Mouse (Mus musculus) MEL (cell line): ENCODE results near the gene Gstp2. TPM values are rescaled to one million over a fixed set of nuclear protein-coding genes. Genes with fewer than 3 reads are reported as not detected.

ENCODE experiments used
- DNase-seq: peaks from one replicate; pipeline ENCODE4 v3.0.0; 2011; ENCODE audit warnings: low read depth, low spot score
- H3K27ac ChIP-seq: 2 replicates; pipeline ENCODE4 v1.5.1; 2012; ENCODE audit warnings: low read depth, mild to moderate bottlenecking, control low read depth, low read length, moderate library complexity; ENCODE audit not compliant: control insufficient read depth
- H3K27me3 ChIP-seq, 2 experiments: fragments of 150-350 bp in 1 of 2; sonication (generic) in 1 of 2; 2 replicates each; pipeline ENCODE4 v1.6.1; 2012; ENCODE audit warnings: low read length in 2 of 2, mild to moderate bottlenecking in 2 of 2, improper control_type of control experiment in 1 of 2, moderate library complexity in 1 of 2; ENCODE audit not compliant: insufficient read depth in 2 of 2, control insufficient read depth in 1 of 2
- H3K36me3 ChIP-seq, 2 experiments: 2 replicates each; pipeline ENCODE4 v1.6.1; 2012 to 2014; ENCODE audit warnings: low read length in 2 of 2, improper control_type of control experiment in 1 of 2, inconsistent platforms in 1 of 2, mild to moderate bottlenecking in 1 of 2; ENCODE audit not compliant: insufficient read depth in 2 of 2, control insufficient read depth in 1 of 2
- H3K4me1 ChIP-seq, 2 experiments: fragments of 150-350 bp in 1 of 2; sonication (generic) in 1 of 2; 2 replicates each; pipeline ENCODE4 v1.6.1; 2012; ENCODE audit warnings: low read length in 2 of 2, improper control_type of control experiment in 1 of 2, mild to moderate bottlenecking in 1 of 2; ENCODE audit not compliant: insufficient read depth in 2 of 2, control insufficient read depth in 1 of 2
- H3K4me3 ChIP-seq, 2 experiments: fragments of 150-350 bp in 1 of 2; sonication (generic) in 1 of 2; 2 replicates each; pipeline ENCODE4 v1.5.1; 2012; ENCODE audit warnings: low read depth in 2 of 2, low read length in 2 of 2, mild to moderate bottlenecking in 2 of 2, moderate library complexity in 2 of 2, control low read depth in 1 of 2, improper control_type of control experiment in 1 of 2; ENCODE audit not compliant: control insufficient read depth in 1 of 2, insufficient read depth in 1 of 2
- H3K79me2 ChIP-seq: 2 replicates; pipeline ENCODE4 v1.6.1; 2012; ENCODE audit warnings: mild to moderate bottlenecking, low read length, moderate library complexity; ENCODE audit not compliant: control insufficient read depth, poor library complexity, insufficient read depth
- H3K9ac ChIP-seq: 2 replicates; pipeline ENCODE4 v1.6.1; 2012; ENCODE audit warnings: low read depth, mild to moderate bottlenecking, control low read depth, low read length, moderate library complexity; ENCODE audit not compliant: control insufficient read depth, poor library complexity, severe bottlenecking
- H3K9me3 ChIP-seq: fragments of 150-350 bp; sonication (generic); replicated peaks from 2 replicates; pipeline ENCODE4 v1.6.1; 2012; ENCODE audit warnings: mild to moderate bottlenecking, low read length, improper control_type of control experiment, moderate library complexity; ENCODE audit not compliant: insufficient read depth
- BHLHE40 ChIP-seq: IDR thresholded peaks from 2 replicates; pipeline ENCODE4 v1.6.1; 2012; ENCODE audit warnings: low read depth, mild to moderate bottlenecking, inconsistent platforms, low read length, improper control_type of control experiment, borderline replicate concordance
- CHD1 ChIP-seq: IDR thresholded peaks from 2 replicates; pipeline ENCODE4 v1.6.1; 2012; ENCODE audit warnings: low read depth, mild to moderate bottlenecking, inconsistent platforms, low read length, improper control_type of control experiment
- CTCF ChIP-seq, 3 experiments: IDR thresholded peaks in 2 of 3; conservative IDR thresholded peaks in 1 of 3; 2 replicates each; pipeline ENCODE4 v1.5.1; 2011 to 2012; ENCODE audit warnings: low read length in 3 of 3, low read depth in 2 of 3, mild to moderate bottlenecking in 2 of 3, improper control_type of control experiment in 1 of 3, inconsistent platforms in 1 of 3, mixed read lengths in 1 of 3, moderate library complexity in 1 of 3; ENCODE audit not compliant: control insufficient read depth in 1 of 3, insufficient read depth in 1 of 3, poor library complexity in 1 of 3, severe bottlenecking in 1 of 3
- E2F4 ChIP-seq: IDR thresholded peaks from 2 replicates; pipeline ENCODE4 v1.6.1; 2011; ENCODE audit warnings: low read depth, low read length, improper control_type of control experiment, borderline replicate concordance
- ELF1 ChIP-seq: IDR thresholded peaks from 2 replicates; pipeline ENCODE4 v1.6.1; 2014; ENCODE audit warnings: low read depth, mild to moderate bottlenecking, inconsistent platforms, low read length, improper control_type of control experiment, moderate library complexity
- GABPA ChIP-seq: IDR thresholded peaks from 2 replicates; pipeline ENCODE4 v1.6.1; 2012; ENCODE audit warnings: low read depth, mild to moderate bottlenecking, inconsistent platforms, low read length, improper control_type of control experiment, moderate library complexity
- HCFC1 ChIP-seq: IDR thresholded peaks from 2 replicates; pipeline ENCODE4 v1.6.1; 2012; ENCODE audit warnings: low read depth, mild to moderate bottlenecking, inconsistent platforms, low read length, improper control_type of control experiment, moderate library complexity
- JUND ChIP-seq: IDR thresholded peaks from 2 replicates; pipeline ENCODE4 v1.6.1; 2011; ENCODE audit warnings: low read depth, mild to moderate bottlenecking, improper control_type of control experiment, low read length
- KAT2A ChIP-seq: conservative IDR thresholded peaks from 2 replicates; pipeline ENCODE4 v1.6.1; 2012; ENCODE audit warnings: low read depth, low read length, improper control_type of control experiment, inconsistent platforms
- MAFK ChIP-seq: IDR thresholded peaks from 2 replicates; pipeline ENCODE4 v1.6.1; 2011; ENCODE audit warnings: low read depth, mild to moderate bottlenecking, low read length, improper control_type of control experiment, borderline replicate concordance
- MAX ChIP-seq: IDR thresholded peaks from 2 replicates; pipeline ENCODE4 v1.6.1; 2011; ENCODE audit warnings: low read length, improper control_type of control experiment
- MAZ ChIP-seq: IDR thresholded peaks from 2 replicates; pipeline ENCODE4 v1.6.1; 2012; ENCODE audit warnings: low read depth, mild to moderate bottlenecking, inconsistent platforms, low read length, improper control_type of control experiment
- MEF2A ChIP-seq: IDR thresholded peaks from 2 replicates; pipeline ENCODE4 v1.6.1; 2014; ENCODE audit warnings: low read depth, mild to moderate bottlenecking, inconsistent platforms, low read length, improper control_type of control experiment; ENCODE audit not compliant: poor library complexity, insufficient replicate concordance, severe bottlenecking; ENCODE audit errors: extremely low read depth
- MXI1 ChIP-seq: IDR thresholded peaks from 2 replicates; pipeline ENCODE4 v1.6.1; 2011; ENCODE audit warnings: mild to moderate bottlenecking, low read depth, low read length, improper control_type of control experiment
- MYB ChIP-seq: IDR thresholded peaks from 2 replicates; pipeline ENCODE4 v1.6.1; 2011; ENCODE audit warnings: mild to moderate bottlenecking, low read depth, low read length, improper control_type of control experiment
- MYC ChIP-seq: IDR thresholded peaks from 2 replicates; pipeline ENCODE4 v1.6.1; 2011; ENCODE audit warnings: low read depth, mild to moderate bottlenecking, low read length, improper control_type of control experiment, moderate library complexity
- NELFE ChIP-seq: IDR thresholded peaks from 2 replicates; pipeline ENCODE4 v1.6.1; 2011; ENCODE audit warnings: low read depth, low read length, improper control_type of control experiment
- POLR2A ChIP-seq, 2 experiments: IDR thresholded peaks; 2 replicates each; pipeline ENCODE4 v1.6.1; 2011 to 2012; ENCODE audit warnings: low read length in 2 of 2, mild to moderate bottlenecking in 2 of 2, control low read depth in 1 of 2, improper control_type of control experiment in 1 of 2, low read depth in 1 of 2, moderate library complexity in 1 of 2; ENCODE audit not compliant: control insufficient read depth in 1 of 2, insufficient read depth in 1 of 2, poor library complexity in 1 of 2
- RAD21 ChIP-seq: IDR thresholded peaks from 2 replicates; pipeline ENCODE4 v1.6.1; 2011; ENCODE audit warnings: mild to moderate bottlenecking, low read depth, low read length, improper control_type of control experiment
- RCOR1 ChIP-seq: IDR thresholded peaks from 2 replicates; pipeline ENCODE4 v1.6.1; 2012; ENCODE audit warnings: low read depth, mild to moderate bottlenecking, inconsistent platforms, low read length, improper control_type of control experiment
- SIN3A ChIP-seq: IDR thresholded peaks from 2 replicates; pipeline ENCODE4 v1.6.1; 2012; ENCODE audit warnings: low read length, improper control_type of control experiment, inconsistent platforms
- SMC3 ChIP-seq: IDR thresholded peaks from 2 replicates; pipeline ENCODE4 v1.6.1; 2011; ENCODE audit warnings: low read depth, low read length, improper control_type of control experiment
- TBP ChIP-seq: IDR thresholded peaks from 2 replicates; pipeline ENCODE4 v1.8.0; 2011; ENCODE audit warnings: low read depth, low read length, improper control_type of control experiment
- USF1 ChIP-seq: IDR thresholded peaks from 2 replicates; pipeline ENCODE4 v1.6.1; 2014; ENCODE audit warnings: low read depth, mild to moderate bottlenecking, inconsistent platforms, low read length, improper control_type of control experiment, moderate library complexity
- USF2 ChIP-seq, 2 experiments: IDR thresholded peaks; 2 replicates each; pipeline ENCODE4 v1.6.1; 2011 to 2012; ENCODE audit warnings: improper control_type of control experiment in 2 of 2, low read length in 2 of 2, borderline replicate concordance in 1 of 2, inconsistent platforms in 1 of 2, low read depth in 1 of 2, mild to moderate bottlenecking in 1 of 2; ENCODE audit not compliant: insufficient read depth in 1 of 2
- ZC3H11A ChIP-seq: IDR thresholded peaks from 2 replicates; pipeline ENCODE4 v1.6.1; 2012; ENCODE audit warnings: low read depth, mild to moderate bottlenecking, inconsistent platforms, low read length, improper control_type of control experiment
- ZNF384 ChIP-seq: IDR thresholded peaks from 2 replicates; pipeline ENCODE4 v1.6.1; 2012; ENCODE audit warnings: low read depth, mild to moderate bottlenecking, inconsistent platforms, low read length, improper control_type of control experiment
- polyA plus RNA-seq, 2 experiments: library from polyadenylated mRNA; stranded (reverse) in 1 of 2; unstranded in 1 of 2; fragments of >175 nt in 1 of 2; fragments of >200 nt in 1 of 2; gene quantifications; 2 replicates each; pipeline versions ENCODE4 v1.2.1 to v1.2.4; 2012; ENCODE audit warnings: low replicate concordance in 2 of 2, low read depth in 1 of 2; ENCODE audit not compliant: insufficient read length in 2 of 2, insufficient read depth in 1 of 2, missing spikeins in 1 of 2
- total RNA-seq: library from RNA; depleted of rRNA; stranded (reverse); fragments of 300-350 nt; gene quantifications from 2 replicates; pipeline ENCODE4 v1.2.3, GENCODE M21; 2012

Gstp2 gene
- total and polyA plus RNA-seq, 3 experiments, result 0.65 to 7.4 TPM; not detected in 1

DNA sequence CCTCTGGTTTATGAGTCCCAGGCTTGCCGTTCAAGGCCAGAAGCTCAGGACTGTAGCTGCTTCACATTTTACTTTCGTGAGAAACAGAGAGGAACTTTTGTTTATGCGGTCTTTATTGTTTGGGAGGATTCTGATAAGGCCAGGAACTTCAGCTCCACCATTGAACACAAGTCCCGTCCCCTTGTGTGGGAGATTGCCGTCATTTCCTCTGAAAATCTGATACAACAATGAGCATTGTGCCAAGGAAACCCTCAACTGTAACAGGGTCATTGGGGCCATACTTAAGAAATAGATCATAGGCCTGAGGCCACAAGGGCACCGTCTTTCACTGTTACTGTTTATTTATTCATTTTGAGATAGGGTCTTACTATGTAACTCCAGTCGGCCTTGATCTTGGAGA lies 22.6 kb downstream of the Gstp2 start:
- H3K4me1 ChIP-seq, result peaks cover 0 to 3% of the 10 kb centered on the region in 2 experiments; a peak in 2 of 4 replicates
- no peaks in the 10 kb centered on the region for H3K36me3 ChIP-seq
- no peaks in the 10 kb centered on the region for H3K79me2 ChIP-seq
- no peaks in the 10 kb centered on the region for H3K27me3 ChIP-seq
- TF ChIP-seq MAZ (no peak), MYB (no peak), POLR2A (IDR thresholded peaks at IDR 0.05; ENCODE audit: control insufficient read depth in 1 of 2, insufficient read depth in 1 of 2, low read depth in 1 of 2, low read length in 2 of 2, poor library complexity in 1 of 2) (no peak), ELF1 (no peak), E2F4 (no peak), CTCF (IDR thresholded peaks at IDR 0.05 in 2 of 3, conservative IDR thresholded peaks at IDR 0.05 in 1 of 3; ENCODE audit: control insufficient read depth in 1 of 3, insufficient read depth in 1 of 3, low read depth in 2 of 3, low read length in 3 of 3, poor library complexity in 1 of 3, severe bottlenecking in 1 of 3) (no peak), MEF2A (no peak), GABPA (no peak), KAT2A (no peak), MYC (no peak), RCOR1 (no peak), MXI1 (no peak), SIN3A (no peak), ZNF384 (no peak)
- H3K9ac ChIP-seq, result no peak overlapping the region
- no peaks in the 10 kb centered on the region for H3K9me3 ChIP-seq
- DNase-seq, result no peak
- no peak overlapping the region for H3K4me3 ChIP-seq
- no peak overlapping the region for H3K27ac ChIP-seq

DNA sequence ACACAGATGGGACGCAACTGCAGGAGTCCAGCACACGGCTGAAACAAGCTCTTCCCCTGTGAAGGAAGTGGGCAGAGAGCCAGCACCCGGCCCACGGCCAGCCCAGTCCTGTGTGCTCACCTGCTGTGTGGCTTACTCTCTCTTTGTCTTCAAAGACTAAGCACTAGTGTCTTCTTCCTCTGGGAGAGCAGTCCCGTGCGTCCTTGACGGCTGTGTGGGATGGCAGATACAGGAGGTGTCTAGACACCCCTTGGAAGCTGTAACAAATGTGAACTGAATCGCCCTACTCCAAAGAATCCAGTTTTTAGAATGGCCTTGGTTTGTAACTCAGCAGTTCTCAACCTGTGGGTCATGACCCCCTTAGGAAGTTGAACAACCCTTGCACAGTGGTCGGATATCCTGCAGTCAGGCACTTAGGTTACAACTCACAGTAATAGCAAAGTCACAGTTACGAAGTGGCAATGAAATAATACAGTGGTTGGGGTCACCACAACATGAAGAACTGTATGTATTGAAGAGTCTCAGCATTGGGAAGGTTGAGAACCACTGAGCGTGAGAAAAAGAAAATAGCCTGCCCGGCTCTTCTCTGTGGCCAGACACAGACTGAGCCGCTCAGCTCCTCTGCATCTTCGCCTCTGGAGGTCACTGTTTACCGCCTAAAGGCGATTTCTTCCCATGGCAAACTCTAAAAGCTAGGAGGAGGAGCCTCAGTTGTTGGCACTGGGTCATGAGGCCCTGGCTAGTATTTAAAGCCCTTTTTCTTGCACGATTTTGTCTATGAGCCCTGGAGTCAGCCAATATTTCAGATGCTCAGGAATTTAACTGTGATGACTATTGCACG lies 26.9 kb downstream of the Gstp2 start:
- Histone ChIP-seq H3K27me3 (no peaks in the 10 kb centered on the region), H3K4me3 (peak overlapping the region; percentile 33 to 75), H3K36me3 (no peaks in the 10 kb centered on the region), H3K9me3 (no peaks in the 10 kb centered on the region), H3K9ac (peak overlapping the region; percentile 46), H3K79me2 (no peaks in the 10 kb centered on the region), H3K27ac (no peak overlapping the region), H3K4me1 (peaks cover 0 to 3% of the 10 kb centered on the region in 2 experiments; a peak in 2 of 4 replicates)
- 0 out of 2 replicates have a peak, but pooled peaks have one; percentile 9 for TF ChIP-seq MAFK
- TF ChIP-seq MAX, result peak; percentile 28; the same call in 1 of the 2 replicates
- TF ChIP-seq HCFC1, result peak; percentile 41; the same call in 1 of the 2 replicates
- no peak for TF ChIP-seq NELFE
- 0 out of 2 replicates have a peak, but pooled peaks have one; percentile 29 for TF ChIP-seq TBP
- no peak for TF ChIP-seq CHD1
- peak; percentile 75 for TF ChIP-seq SIN3A
- no peak for TF ChIP-seq POLR2A (IDR thresholded peaks at IDR 0.05; ENCODE audit: control insufficient read depth in 1 of 2, insufficient read depth in 1 of 2, low read depth in 1 of 2, low read length in 2 of 2, poor library complexity in 1 of 2)
- TF ChIP-seq ZNF384, result 0 out of 2 replicates have a peak, but pooled peaks have one; percentile 19
- no peak for TF ChIP-seq E2F4
- TF ChIP-seq MYC, result peak; percentile 44; the same call in 1 of the 2 replicates
- no peak for TF ChIP-seq JUND
- TF ChIP-seq USF1, result 0 out of 2 replicates have a peak, but pooled peaks have one; percentile 35
- peak; percentile 93 for TF ChIP-seq ZC3H11A
- peak; percentile 100 for TF ChIP-seq RAD21
- 0 out of 2 replicates have a peak, but pooled peaks have one; percentile 15 for TF ChIP-seq BHLHE40
- TF ChIP-seq CTCF (IDR thresholded peaks at IDR 0.05 in 2 of 3, conservative IDR thresholded peaks at IDR 0.05 in 1 of 3; ENCODE audit: control insufficient read depth in 1 of 3, insufficient read depth in 1 of 3, low read depth in 2 of 3, low read length in 3 of 3, poor library complexity in 1 of 3, severe bottlenecking in 1 of 3), result peak; percentile 68 to 98 (median 89)
- peak; percentile 60 for TF ChIP-seq MXI1
- TF ChIP-seq SMC3, result peak; percentile 96
- TF ChIP-seq USF2 (IDR thresholded peaks at IDR 0.05; ENCODE audit: borderline replicate concordance in 1 of 2, insufficient read depth in 1 of 2, low read depth in 1 of 2, low read length in 2 of 2), result no peak
- peak; percentile 90 for DNase-seq
